Mouse (Mus musculus) embryonic facial prominence, embryonic 11.5 days (tissue): ENCODE results near the gene Spata2. TPM values are rescaled to one million over a fixed set of nuclear protein-coding genes. Genes with fewer than 3 reads are reported as not detected.

Source experiments
- ATAC-seq: fragments of 200-750 bp; cut with Nextera tagmentation; replicated peaks from 2 replicates; pipeline ENCODE4 v1.8.0; 2017; ENCODE audit warnings: low read depth; ENCODE audit not compliant: insufficient number of reproducible peaks, low FRiP score, low TSS enrichment
- DNase-seq: peaks from one replicate; pipeline ENCODE4 v3.0.0-alpha.2; 2015; ENCODE audit warnings: low spot score
- H3K27ac ChIP-seq: fragments of 300-500 bp; sonication (generic); replicated peaks from 2 replicates; pipeline ENCODE4 v1.5.1; 2014; ENCODE audit warnings: mild to moderate bottlenecking, low read depth, low read length, control low read depth
- H3K27me3 ChIP-seq: fragments of 300-500 bp; sonication (generic); 2 replicates; pipeline ENCODE4 v1.6.1; 2014; ENCODE audit warnings: mild to moderate bottlenecking, low read length, moderate library complexity, mixed read lengths; ENCODE audit not compliant: control insufficient read depth, insufficient read depth
- H3K36me3 ChIP-seq: fragments of 300-500 bp; sonication (generic); replicated peaks from 2 replicates; pipeline ENCODE4 v1.6.1; 2014; ENCODE audit warnings: low read depth, mild to moderate bottlenecking, low read length, moderate library complexity, mixed read lengths; ENCODE audit not compliant: control insufficient read depth, insufficient read depth
- H3K4me1 ChIP-seq: fragments of 300-500 bp; sonication (generic); 2 replicates; pipeline ENCODE4 v1.6.1; 2014; ENCODE audit warnings: low read length, mixed read lengths; ENCODE audit not compliant: control insufficient read depth, insufficient read depth
- H3K4me2 ChIP-seq: fragments of 300-500 bp; sonication (generic); 2 replicates; pipeline ENCODE4 v1.6.1; 2014; ENCODE audit warnings: low read depth, mild to moderate bottlenecking, control low read depth, low read length, moderate library complexity
- H3K4me3 ChIP-seq: fragments of 300-500 bp; sonication (generic); 2 replicates; pipeline ENCODE4 v1.5.1; 2014; ENCODE audit warnings: low read depth, low read length, control low read depth
- H3K9ac ChIP-seq: fragments of 300-500 bp; sonication (generic); replicated peaks from 2 replicates; pipeline ENCODE4 v1.6.1; 2014; ENCODE audit warnings: mild to moderate bottlenecking, control low read depth, low read length
- H3K9me3 ChIP-seq: fragments of 300-500 bp; sonication (generic); replicated peaks from 2 replicates; pipeline ENCODE4 v1.6.1; 2016; ENCODE audit warnings: mild to moderate bottlenecking, low read length, inconsistent platforms, mixed read lengths; ENCODE audit not compliant: control insufficient read depth
- WGBS: fragments of 180-500 bp; shearing (Covaris S2); extraction: QIAGEN DNeasy Blood & Tissue Kit; methylation state at CpG from one replicate; pipeline ENCODE4 v1.1.7; 2014; 5-methylcytosine and 5-hydroxymethylcytosine counted together
- polyA plus RNA-seq: library from polyadenylated mRNA; unstranded; fragments of >200 nt; fragmentation: Nextera tagmentation; extraction: Ambion mirVana; gene quantifications from 2 replicates; pipeline ENCODE4 v1.2.1, GENCODE M21; 2014

Gene Spata2
- polyA plus RNA-seq, 1 experiment from 2014 or later = 12.1 TPM

GRCm38 (mm10) chr2:167431418-167431776, 61.3 kb downstream of the Spata2 start:
- no peaks in the 10 kb centered on the region for H3K4me1 ChIP-seq
- no peaks in the 10 kb centered on the region for H3K27me3 ChIP-seq
- H3K9me3 ChIP-seq = no peaks in the 10 kb centered on the region
- H3K4me2 ChIP-seq = no peak overlapping the region
- H3K36me3 ChIP-seq = no peaks in the 10 kb centered on the region; the same call in 1 of the 2 replicates
- no peak overlapping the region for H3K4me3 ChIP-seq
- no peak for DNase-seq
- H3K9ac ChIP-seq = no peak overlapping the region
- no peak for ATAC-seq
- H3K27ac ChIP-seq = no peak overlapping the region
- 68% methylated on average over 7 of the region's 7 CpGs for WGBS

Other genes with a start within 250 kb of the Spata2 start
- 16.8 and 17.0 TPM in 2 replicates for gene B4galt5, start 143.7 kb downstream of the Spata2 start, polyA plus RNA-seq
- gene Slc9a8, start 71.2 kb downstream of the Spata2 start, polyA plus RNA-seq = 13.5 and 13.9 TPM in 2 replicates
- gene Rnf114, start 242 bp downstream of the Spata2 start, polyA plus RNA-seq = 113 and 119 TPM in 2 replicates
- 66.8 and 76.2 TPM in 2 replicates for gene Snai1, start 45.3 kb upstream of the Spata2 start, polyA plus RNA-seq
- gene Ube2v1, start 139.2 kb upstream of the Spata2 start, polyA plus RNA-seq = 223 and 235 TPM in 2 replicates
- gene Gm20431, start 168.6 kb upstream of the Spata2 start, polyA plus RNA-seq = 5.2 and 5.6 TPM in 2 replicates
- gene Cebpb, start 196.0 kb upstream of the Spata2 start, polyA plus RNA-seq = 3.1 and 4.4 TPM in 2 replicates
- 31.9 and 34.1 TPM in 2 replicates for gene Tmem189, start 196.9 kb upstream of the Spata2 start, polyA plus RNA-seq